Mouse (Mus musculus) forebrain, embryonic 10.5 days (tissue): ENCODE measurements around the gene Hist1h2bg. TPM values are rescaled to one million over a fixed set of nuclear protein-coding genes. Genes with fewer than 3 reads are reported as not detected.
"Not testable (repeated sequence)": the region's sequence is repeated elsewhere in the genome, so short reads cannot be mapped to it uniquely, and the experiment has no call there.

ENCODE experiments used
- DNase-seq: peaks from one replicate; pipeline ENCODE4 v3.0.0-alpha.2; 2017; ENCODE audit warnings: low spot score; ENCODE audit errors: extremely low spot score
- H3K27ac ChIP-seq: fragments of 300-500 bp; sonication (generic); 2 replicates; pipeline ENCODE4 v1.5.1; 2016; ENCODE audit warnings: mild to moderate bottlenecking
- H3K27me3 ChIP-seq: fragments of 300-500 bp; sonication (generic); 2 replicates; pipeline ENCODE4 v1.6.1; 2016; ENCODE audit warnings: mild to moderate bottlenecking; ENCODE audit not compliant: poor library complexity, severe bottlenecking
- H3K36me3 ChIP-seq: fragments of 300-500 bp; sonication (generic); replicated peaks from 2 replicates; pipeline ENCODE4 v1.6.1; 2016; ENCODE audit warnings: mild to moderate bottlenecking, moderate library complexity
- H3K4me1 ChIP-seq: fragments of 300-500 bp; sonication (generic); 2 replicates; pipeline ENCODE4 v1.6.1; 2016
- H3K4me3 ChIP-seq: fragments of 300-500 bp; sonication (generic); 2 replicates; pipeline ENCODE4 v1.5.1; 2016; ENCODE audit warnings: mild to moderate bottlenecking, moderate library complexity
- H3K9me3 ChIP-seq: fragments of 300-500 bp; sonication (generic); 2 replicates; pipeline ENCODE4 v1.6.1; 2016; ENCODE audit warnings: mild to moderate bottlenecking, moderate library complexity
- WGBS: fragments of 180-500 bp; shearing (Covaris S2); methylation state at CpG from one replicate; pipeline ENCODE4 v1.1.7; 2016; 5-methylcytosine and 5-hydroxymethylcytosine counted together
- polyA plus RNA-seq: library from polyadenylated mRNA; unstranded; fragments of >200 nt; fragmentation: Nextera tagmentation; extraction: Ambion mirVana; gene quantifications from 2 replicates; pipeline ENCODE4 v1.2.1, GENCODE M21; 2016

Hist1h2bg gene
- polyA plus RNA-seq, 1 experiment from 2014 or later: 6.7 TPM

- Histone ChIP-seq H3K27me3 (no peaks in the 10 kb centered on the region), H3K9me3 (no peaks in the 10 kb centered on the region), H3K4me1 (peaks cover 26% of the 10 kb centered on the region), H3K27ac (peak within 1 kb of the TSS; percentile 95), H3K36me3 (no peaks in the 10 kb centered on the region), H3K4me3 (peak within 1 kb of the TSS; percentile 57)
- 1% methylated on average over 28 of the region's 45 CpGs for WGBS
- DNase-seq: peak; percentile 58
These were observed 27.0 kb upstream of the Hist1h2bg start, which contains the start of gene Hist1h3f for GRCm38 (mm10) chr13:23543965-23544786. TSS of gene Hist1h3f (plus strand) at chr13:23544052.

- peak overlapping the region; percentile 95 for H3K27ac ChIP-seq
- not testable (repeated sequence) for H3K27me3 ChIP-seq
These were observed 26.4 kb upstream of the Hist1h2bg start for GRCm38 (mm10) chr13:23544787-23545120.

GRCm38 (mm10) chr13:23546694-23547093 lies 24.5 kb upstream of the Hist1h2bg start:
- peaks cover 36% of the 10 kb centered on the region for H3K4me1 ChIP-seq
- H3K4me3 ChIP-seq: peak overlapping the region; percentile 31; the same call in 1 of the 2 replicates
- no peaks in the 10 kb centered on the region for H3K27me3 ChIP-seq
- no peaks in the 10 kb centered on the region for H3K9me3 ChIP-seq
- WGBS: 78% methylated on average over 5 of the region's 5 CpGs
- H3K36me3 ChIP-seq: no peaks in the 10 kb centered on the region
- H3K27ac ChIP-seq: peak overlapping the region; percentile 76
- no peak for DNase-seq

More at GRCm38 (mm10) chr13:23544787-23545120, 26.4 kb upstream of the Hist1h2bg start:
- not testable (repeated sequence) for H3K9me3 ChIP-seq, H3K36me3 ChIP-seq
- 0% methylated on average over 14 of the region's 14 CpGs for WGBS
- DNase-seq: peak; percentile 14
- Histone ChIP-seq H3K4me1 (peaks cover 26% of the 10 kb centered on the region), H3K4me3 (peak overlapping the region; percentile 57)

- H3K27me3 ChIP-seq: no peaks in the 10 kb centered on the region
- peak; percentile 45 for DNase-seq
- 10% methylated on average over 3 of the region's 3 CpGs for whole genome bisulfite sequencing
- peak overlapping the region; percentile 54 for H3K4me3 ChIP-seq
- H3K36me3 ChIP-seq: no peaks in the 10 kb centered on the region
- H3K9me3 ChIP-seq: no peaks in the 10 kb centered on the region
- peaks cover 48% of the 10 kb centered on the region for H3K4me1 ChIP-seq
- peak overlapping the region; percentile 98 for H3K27ac ChIP-seq
These were observed 20.4 kb upstream of the Hist1h2bg start for GRCm38 (mm10) chr13:23550761-23551145.

- Histone ChIP-seq H3K27ac (peak within 1 kb of the TSS; percentile 98), H3K4me1 (peaks cover 45% of the 10 kb centered on the region), H3K4me3 (peak within 1 kb of the TSS; percentile 54)
- not testable (repeated sequence) for H3K36me3 ChIP-seq, H3K9me3 ChIP-seq, H3K27me3 ChIP-seq
- peak; percentile 93 for DNase-seq
- WGBS: under 1% methylated on average over 47 of the region's 47 CpGs
These were observed 19.9 kb upstream of the Hist1h2bg start, which contains the start of gene Hist1h4f for GRCm38 (mm10) chr13:23551146-23551834. TSS of gene Hist1h4f (minus strand) at chr13:23551648.

- no peak for DNase-seq
- no peaks in the 10 kb centered on the region for H3K9me3 ChIP-seq
- peak overlapping the region; percentile 54 for H3K4me3 ChIP-seq
- H3K4me1 ChIP-seq: peaks cover 49% of the 10 kb centered on the region
- 61% methylated on average over 8 of the region's 8 CpGs for WGBS
- no peaks in the 10 kb centered on the region for H3K27me3 ChIP-seq
- H3K27ac ChIP-seq: peak overlapping the region; percentile 98
- no peaks in the 10 kb centered on the region for H3K36me3 ChIP-seq
These were observed 19.0 kb upstream of the Hist1h2bg start for GRCm38 (mm10) chr13:23551931-23552914.

- H3K4me3 ChIP-seq: peak within 1 kb of the TSS; percentile 70; the same call in 1 of the 2 replicates
- peaks cover 50% of the 10 kb centered on the region for H3K4me1 ChIP-seq
- no peaks in the 10 kb centered on the region for H3K27me3 ChIP-seq
- H3K27ac ChIP-seq: peak within 1 kb of the TSS; percentile 98
- no peak for DNase-seq
- H3K9me3 ChIP-seq: no peaks in the 10 kb centered on the region
- H3K36me3 ChIP-seq: no peaks in the 10 kb centered on the region
These were observed 18.2 kb upstream of the Hist1h2bg start, which contains the start of gene Hist1h1d for GRCm38 (mm10) chr13:23552962-23553361. TSS of gene Hist1h1d (plus strand) at chr13:23553262.

GRCm38 (mm10) chr13:23554393-23554792 lies 16.8 kb upstream of the Hist1h2bg start:
- Histone ChIP-seq H3K4me3 (peak overlapping the region; percentile 70), H3K9me3 (no peaks in the 10 kb centered on the region), H3K36me3 (no peaks in the 10 kb centered on the region), H3K4me1 (peaks cover 45% of the 10 kb centered on the region), H3K27me3 (no peaks in the 10 kb centered on the region), H3K27ac (peak overlapping the region; percentile 98)
- no peak for DNase-seq
- WGBS: 28% methylated on average over 9 of the region's 9 CpGs

- Histone ChIP-seq H3K4me3 (peak overlapping the region; percentile 70), H3K27me3 (no peaks in the 10 kb centered on the region), H3K9me3 (no peaks in the 10 kb centered on the region), H3K36me3 (no peaks in the 10 kb centered on the region), H3K27ac (peak overlapping the region; percentile 98), H3K4me1 (peaks cover 44% of the 10 kb centered on the region)
- under 1% methylated on average over 54 of the region's 54 CpGs for WGBS
- peak; percentile 89 for DNase-seq
These were observed 16.0 kb upstream of the Hist1h2bg start for GRCm38 (mm10) chr13:23554925-23555838.

- Histone ChIP-seq H3K9me3 (no peaks in the 10 kb centered on the region), H3K4me3 (peak overlapping the region; percentile 70), H3K27ac (peak overlapping the region; percentile 98), H3K36me3 (no peaks in the 10 kb centered on the region), H3K4me1 (peaks cover 36% of the 10 kb centered on the region), H3K27me3 (no peaks in the 10 kb centered on the region)
- DNase-seq: peak; percentile 80
- under 1% methylated on average over 18 of the region's 18 CpGs for WGBS
These were observed 15.3 kb upstream of the Hist1h2bg start for GRCm38 (mm10) chr13:23555839-23556416.

- Histone ChIP-seq H3K36me3 (no peaks in the 10 kb centered on the region), H3K27me3 (no peaks in the 10 kb centered on the region), H3K4me3 (peak overlapping the region; percentile 70), H3K4me1 (peaks cover 32% of the 10 kb centered on the region), H3K9me3 (no peaks in the 10 kb centered on the region), H3K27ac (peak overlapping the region; percentile 98)
- no peak for DNase-seq
- WGBS: 77% methylated on average over 3 of the region's 3 CpGs
These were observed 14.3 kb upstream of the Hist1h2bg start for GRCm38 (mm10) chr13:23556906-23557305.
